Mouse (Mus musculus) gastrocnemius, postnatal 4 days (tissue): ENCODE measurements around the gene Mmp21. TPM values are rescaled to one million over a fixed set of nuclear protein-coding genes. Genes with fewer than 3 reads are reported as not detected.
"Not testable (repeated sequence)": the region's sequence is repeated elsewhere in the genome, so short reads cannot be mapped to it uniquely, and the experiment has no call there.

Source experiments
- DNase-seq, 2 experiments: peaks; one replicate each; pipeline ENCODE4 v3.0.0; 2021 to 2022; ENCODE audit warnings: low spot score in 2 of 2, mixed read lengths in 2 of 2
- long read RNA-seq, 2 experiments: library from polyadenylated mRNA; stranded (forward); transcript quantifications; one replicate each; pipeline ENCODE4 v2.0.0; 2021
- total RNA-seq, 2 experiments: library from RNA; stranded (reverse); gene quantifications; 2 replicates each; pipeline ENCODE4 v1.2.3; 2021

Mmp21 gene
- not detected for total RNA-seq
- long read RNA-seq, experiment 1: 0 reads
- long read RNA-seq, experiment 2: 0 reads

GRCm38 (mm10) chr7:133679961-133680360, at the start of gene Mmp21:
Gene Mmp21, minus strand, starts transcription at chr7:133680061.
- DNase-seq: no peak

- no peak for DNase-seq
Measured at GRCm38 (mm10) chr7:133729351-133729750, 49.5 kb upstream of the Mmp21 start.

GRCm38 (mm10) chr7:133727027-133727426, 47.2 kb upstream of the Mmp21 start:
- DNase-seq: no peak

- peak in 1 of 2 experiments; percentile 29 for DNase-seq
Measured at GRCm38 (mm10) chr7:133725571-133725970, 45.7 kb upstream of the Mmp21 start.

GRCm38 (mm10) chr7:133724844-133725243, 45.0 kb upstream of the Mmp21 start:
- DNase-seq: no peak

- no peak for DNase-seq
Measured at GRCm38 (mm10) chr7:133720616-133721015, 40.8 kb upstream of the Mmp21 start.

- no peak for DNase-seq
Measured at GRCm38 (mm10) chr7:133718580-133718979, 38.7 kb upstream of the Mmp21 start.

- DNase-seq: no peak
Measured at GRCm38 (mm10) chr7:133715387-133715786, 35.5 kb upstream of the Mmp21 start.

GRCm38 (mm10) chr7:133707301-133707700, 27.4 kb upstream of the Mmp21 start:
- DNase-seq: no peak

- DNase-seq: no peak
Measured at GRCm38 (mm10) chr7:133703906-133704305, 24.0 kb upstream of the Mmp21 start.

GRCm38 (mm10) chr7:133702333-133702732, 22.5 kb upstream of the Mmp21 start:
- no peak for DNase-seq

- no peak for DNase-seq
Measured at GRCm38 (mm10) chr7:133701366-133701765, 21.5 kb upstream of the Mmp21 start.

GRCm38 (mm10) chr7:133699885-133700284, 20.0 kb upstream of the Mmp21 start:
- DNase-seq: no peak

- DNase-seq: no peak
Measured at GRCm38 (mm10) chr7:133698021-133698709, 18.3 kb upstream of the Mmp21 start.

- not testable (repeated sequence) for DNase-seq
Measured at GRCm38 (mm10) chr7:133685644-133686043, 5.8 kb upstream of the Mmp21 start.

GRCm38 (mm10) chr7:133684701-133685100, 4.8 kb upstream of the Mmp21 start:
- DNase-seq: no peak

GRCm38 (mm10) chr7:133684110-133684509, 4.2 kb upstream of the Mmp21 start:
- no peak for DNase-seq

GRCm38 (mm10) chr7:133683626-133684025, 3.8 kb upstream of the Mmp21 start:
- DNase-seq: no peak

- DNase-seq: no peak
Measured at GRCm38 (mm10) chr7:133679439-133679838, 422 bp downstream of the Mmp21 start.

GRCm38 (mm10) chr7:133678716-133679115, 1.1 kb downstream of the Mmp21 start:
- DNase-seq: no peak

GRCm38 (mm10) chr7:133676002-133676401, 3.9 kb downstream of the Mmp21 start:
- no peak for DNase-seq

GRCm38 (mm10) chr7:133670846-133671245, 9.0 kb downstream of the Mmp21 start:
- DNase-seq: no peak

GRCm38 (mm10) chr7:133669946-133670345, 9.9 kb downstream of the Mmp21 start:
- DNase-seq: no peak
